Mouse (Mus musculus): Measurements from ENCODE around the gene Edn1. TPM values are rescaled to one million over a fixed set of nuclear protein-coding genes. Genes with fewer than 3 reads are reported as not detected.

Edn1 gene
- polyA plus RNA-seq, 1 experiment from 2014 or later: 3.6 TPM

Other genes with a start within 250 kb of the Edn1 start
- gene Hivep1, start 249.5 kb upstream of the Edn1 start, polyA plus RNA-seq (2014; fragmentation: Nextera tagmentation; extraction: Ambion mirVana): 9.3 and 12.0 TPM in 2 replicates